Mouse (Mus musculus) mesoderm, embryonic 11.5 days (tissue): ENCODE measurements at regions not wholly inside any gene's neighbourhood (a gene's known extent, or its start where the extent isn't known, plus 50 kb on each side); places are given as distances from the start of the nearest gene placed in this dataset.

Source experiments
- DNase-seq: peaks from one replicate; pipeline ENCODE4 v3.0.0-alpha.2; 2012; ENCODE audit warnings: low read depth, low spot score

DNA sequence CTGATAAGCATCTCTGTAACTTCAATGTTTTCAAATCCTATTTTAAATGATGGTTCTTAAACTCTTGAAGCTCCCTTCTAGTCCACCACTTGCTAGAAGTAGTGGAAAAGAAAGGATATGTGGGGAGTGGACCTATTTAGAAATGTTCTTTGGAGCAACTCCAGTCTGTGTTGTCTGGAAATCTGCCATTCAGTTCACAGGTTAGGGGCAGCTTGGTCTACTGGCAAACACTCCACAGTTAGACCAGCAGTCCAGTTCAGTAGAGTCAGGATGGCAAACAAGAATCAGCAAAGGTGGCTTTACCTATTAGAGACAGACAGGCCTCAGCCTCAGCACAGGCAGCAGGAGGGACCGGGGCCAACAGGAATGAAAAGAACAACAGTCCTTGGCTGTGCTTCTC is 67.3 kb upstream of the Dpyd start:
- no peak for DNase-seq

DNA sequence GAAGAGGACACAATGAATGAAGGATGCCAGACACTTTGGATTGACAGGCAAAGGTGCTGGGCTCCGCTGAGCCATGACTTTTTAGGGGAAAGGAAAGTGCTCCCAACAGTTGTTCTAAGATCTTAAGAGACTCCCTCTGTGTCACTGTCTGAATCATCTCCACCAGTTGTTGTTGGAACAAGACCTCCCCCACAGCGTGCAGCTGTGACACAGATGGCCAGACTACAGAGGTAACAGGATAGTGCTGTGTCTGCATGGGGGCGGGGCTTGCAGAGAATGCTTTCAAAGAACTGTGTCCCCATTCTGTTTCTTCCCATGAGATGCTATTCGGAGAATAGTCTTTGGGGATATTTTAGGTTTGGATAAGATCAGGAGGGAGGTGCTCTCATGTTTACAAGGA is 61.7 kb upstream of the Dpyd start:
- peak; percentile 76 for DNase-seq

GRCm38 (mm10) chr3:118507582-118508237 is 54.2 kb upstream of the Dpyd start:
- no peak for DNase-seq

DNA sequence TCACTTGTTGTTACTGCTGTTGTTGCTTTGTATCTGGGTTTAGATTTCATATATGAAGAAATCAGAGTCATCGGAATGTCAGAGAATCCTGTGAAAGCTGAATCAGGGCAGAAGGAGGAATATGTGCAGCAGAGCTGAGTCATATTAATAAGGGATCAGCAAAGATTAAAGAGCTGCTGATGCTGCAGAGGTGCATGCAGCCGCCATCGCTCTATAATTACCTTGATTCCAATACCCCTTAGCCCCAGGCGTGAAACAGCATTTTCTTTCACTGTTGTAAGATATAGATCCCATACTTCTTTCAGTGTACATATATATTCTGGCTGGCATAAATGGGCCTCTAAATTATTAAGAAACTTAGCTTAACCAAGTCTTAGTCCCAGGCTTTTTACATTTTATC is 51.1 kb upstream of the Dpyd start:
- no peak for DNase-seq

- no peak for DNase-seq
These were observed 50.0 kb upstream of the Dpyd start for GRCm38 (mm10) chr3:118511969-118512368.
